Mouse (Mus musculus): ENCODE data around the gene Itgb3. TPM values are rescaled to one million over a fixed set of nuclear protein-coding genes. Genes with fewer than 3 reads are reported as not detected.

Itgb3 gene
- polyA plus RNA-seq, 1 experiment: 25.0 TPM

- Histone ChIP-seq H3K79me2 (ENCODE audit: control insufficient read depth, insufficient read depth) (no peaks in the 10 kb centered on the region), H3K27me3 (ENCODE audit: control insufficient read depth, insufficient read depth, insufficient read length) (no peaks in the 10 kb centered on the region), H3K36me3 (ENCODE audit: control insufficient read depth, insufficient read depth) (peaks cover 12% of the 10 kb centered on the region), H3ac (ENCODE audit: control insufficient read depth, insufficient read length) (no peak overlapping the region), H3K4me3 (no peak overlapping the region), H3K4me2 (ENCODE audit: low read depth) (no peak overlapping the region)
- TF ChIP-seq POLR2AphosphoS2 (IDR thresholded peaks at IDR 0.05; ENCODE audit: insufficient read length, low read depth) (no peak), MAX (IDR thresholded peaks at IDR 0.05; ENCODE audit: low read depth) (no peak), MYOG (IDR thresholded peaks at IDR 0.05; ENCODE audit: control insufficient read depth in 1 of 3, insufficient read depth in 1 of 3, insufficient read length in 2 of 3, low read depth in 2 of 3) (no peak), TCF3 (IDR thresholded peaks at IDR 0.05; ENCODE audit: insufficient read length, low read depth) (no peak), SRF (IDR thresholded peaks at IDR 0.05; ENCODE audit: control insufficient read depth, insufficient read length, low read depth) (no peak), REST (IDR thresholded peaks at IDR 0.05; ENCODE audit: insufficient read depth, insufficient read length) (no peak), POLR2A (IDR thresholded peaks at IDR 0.05; ENCODE audit: insufficient read length, low read depth) (no peak), USF1 (IDR thresholded peaks at IDR 0.05; ENCODE audit: low read depth) (no peak)
Observed at GRCm38 (mm10) chr11:104661531-104662205, 53.9 kb downstream of the Itgb3 start.

GRCm38 (mm10) chr11:104662573-104662972 is 54.8 kb downstream of the Itgb3 start:
- H3K79me2 ChIP-seq (ENCODE audit: control insufficient read depth, insufficient read depth): no peaks in the 10 kb centered on the region
- no peak overlapping the region for H3K4me3 ChIP-seq
- peaks cover 12% of the 10 kb centered on the region for H3K36me3 ChIP-seq (ENCODE audit: control insufficient read depth, insufficient read depth)
- no peaks in the 10 kb centered on the region for H3K27me3 ChIP-seq (ENCODE audit: control insufficient read depth, insufficient read depth, insufficient read length)
- H3ac ChIP-seq (ENCODE audit: control insufficient read depth, insufficient read length): no peak overlapping the region
- TF ChIP-seq POLR2AphosphoS2 (IDR thresholded peaks at IDR 0.05; ENCODE audit: insufficient read length, low read depth) (no peak), POLR2A (IDR thresholded peaks at IDR 0.05; ENCODE audit: insufficient read length, low read depth) (no peak), USF1 (IDR thresholded peaks at IDR 0.05; ENCODE audit: low read depth) (no peak), MYOG (IDR thresholded peaks at IDR 0.05; ENCODE audit: control insufficient read depth in 1 of 3, insufficient read depth in 1 of 3, insufficient read length in 2 of 3, low read depth in 2 of 3) (no peak), REST (IDR thresholded peaks at IDR 0.05; ENCODE audit: insufficient read depth, insufficient read length) (no peak), SRF (IDR thresholded peaks at IDR 0.05; ENCODE audit: control insufficient read depth, insufficient read length, low read depth) (no peak), E2F4 (IDR thresholded peaks at IDR 0.05; ENCODE audit: insufficient read depth) (no peak), TCF3 (IDR thresholded peaks at IDR 0.05; ENCODE audit: insufficient read length, low read depth) (no peak), CEBPB (IDR thresholded peaks at IDR 0.05; ENCODE audit: insufficient read depth, poor library complexity, severe bottlenecking) (no peak), MYOD1 (IDR thresholded peaks at IDR 0.05; ENCODE audit: control insufficient read depth in 1 of 3, insufficient read length in 2 of 3, low read depth in 2 of 3) (no peak), MAX (IDR thresholded peaks at IDR 0.05; ENCODE audit: low read depth) (no peak), TCF12 (IDR thresholded peaks at IDR 0.05; ENCODE audit: insufficient read depth, poor library complexity, severe bottlenecking) (no peak)
- no peak overlapping the region for H3K4me2 ChIP-seq (ENCODE audit: low read depth)

- no peaks in the 10 kb centered on the region for H3K27me3 ChIP-seq (ENCODE audit: control insufficient read depth, insufficient read depth, insufficient read length)
- TF ChIP-seq SRF (IDR thresholded peaks at IDR 0.05; ENCODE audit: control insufficient read depth, insufficient read length, low read depth): no peak
- peak in 1 of 3 experiments; percentile 15 for TF ChIP-seq MYOD1 (IDR thresholded peaks at IDR 0.05; ENCODE audit: control insufficient read depth in 1 of 3, insufficient read length in 2 of 3, low read depth in 2 of 3)
- no peak overlapping the region for H3ac ChIP-seq (ENCODE audit: control insufficient read depth, insufficient read length)
- H3K36me3 ChIP-seq (ENCODE audit: control insufficient read depth, insufficient read depth): peaks cover 12% of the 10 kb centered on the region
- no peak overlapping the region for H3K4me2 ChIP-seq (ENCODE audit: low read depth)
- H3K4me3 ChIP-seq: no peak overlapping the region
- H3K79me2 ChIP-seq (ENCODE audit: control insufficient read depth, insufficient read depth): no peaks in the 10 kb centered on the region
Observed at GRCm38 (mm10) chr11:104663241-104663877, 55.6 kb downstream of the Itgb3 start.

- H3K4me2 ChIP-seq (ENCODE audit: low read depth): no peak overlapping the region
- TF ChIP-seq POLR2A (IDR thresholded peaks at IDR 0.05; ENCODE audit: insufficient read length, low read depth) (no peak), MAX (IDR thresholded peaks at IDR 0.05; ENCODE audit: low read depth) (no peak), TCF3 (IDR thresholded peaks at IDR 0.05; ENCODE audit: insufficient read length, low read depth) (no peak), USF1 (IDR thresholded peaks at IDR 0.05; ENCODE audit: low read depth) (no peak), REST (IDR thresholded peaks at IDR 0.05; ENCODE audit: insufficient read depth, insufficient read length) (no peak), CEBPB (IDR thresholded peaks at IDR 0.05; ENCODE audit: insufficient read depth, poor library complexity, severe bottlenecking) (no peak), E2F4 (IDR thresholded peaks at IDR 0.05; ENCODE audit: insufficient read depth) (no peak), TCF12 (IDR thresholded peaks at IDR 0.05; ENCODE audit: insufficient read depth, poor library complexity, severe bottlenecking) (no peak), POLR2AphosphoS2 (IDR thresholded peaks at IDR 0.05; ENCODE audit: insufficient read length, low read depth) (no peak), MYOD1 (IDR thresholded peaks at IDR 0.05; ENCODE audit: control insufficient read depth in 1 of 3, insufficient read length in 2 of 3, low read depth in 2 of 3) (no peak), MYOG (IDR thresholded peaks at IDR 0.05; ENCODE audit: control insufficient read depth in 1 of 3, insufficient read depth in 1 of 3, insufficient read length in 2 of 3, low read depth in 2 of 3) (no peak), SRF (IDR thresholded peaks at IDR 0.05; ENCODE audit: control insufficient read depth, insufficient read length, low read depth) (no peak)
- H3ac ChIP-seq (ENCODE audit: control insufficient read depth, insufficient read length): no peak overlapping the region
- H3K27me3 ChIP-seq (ENCODE audit: control insufficient read depth, insufficient read depth, insufficient read length): no peaks in the 10 kb centered on the region
- H3K36me3 ChIP-seq (ENCODE audit: control insufficient read depth, insufficient read depth): peaks cover 13% of the 10 kb centered on the region
- H3K79me2 ChIP-seq (ENCODE audit: control insufficient read depth, insufficient read depth): no peaks in the 10 kb centered on the region
- H3K4me3 ChIP-seq: no peak overlapping the region
Observed at GRCm38 (mm10) chr11:104663878-104664261, 56.1 kb downstream of the Itgb3 start.

- Histone ChIP-seq H3ac (ENCODE audit: control insufficient read depth, insufficient read length) (no peak overlapping the region), H3K27me3 (ENCODE audit: control insufficient read depth, insufficient read depth, insufficient read length) (no peaks in the 10 kb centered on the region), H3K4me2 (ENCODE audit: low read depth) (no peak overlapping the region), H3K36me3 (ENCODE audit: control insufficient read depth, insufficient read depth) (peaks cover 16% of the 10 kb centered on the region), H3K4me3 (no peak overlapping the region), H3K79me2 (ENCODE audit: control insufficient read depth, insufficient read depth) (no peaks in the 10 kb centered on the region)
- TF ChIP-seq E2F4 (IDR thresholded peaks at IDR 0.05; ENCODE audit: insufficient read depth) (no peak), CEBPB (IDR thresholded peaks at IDR 0.05; ENCODE audit: insufficient read depth, poor library complexity, severe bottlenecking) (no peak), SRF (IDR thresholded peaks at IDR 0.05; ENCODE audit: control insufficient read depth, insufficient read length, low read depth) (no peak), TCF3 (IDR thresholded peaks at IDR 0.05; ENCODE audit: insufficient read length, low read depth) (no peak), USF1 (IDR thresholded peaks at IDR 0.05; ENCODE audit: low read depth) (no peak), MYOG (IDR thresholded peaks at IDR 0.05; ENCODE audit: control insufficient read depth in 1 of 3, insufficient read depth in 1 of 3, insufficient read length in 2 of 3, low read depth in 2 of 3) (no peak), TCF12 (IDR thresholded peaks at IDR 0.05; ENCODE audit: insufficient read depth, poor library complexity, severe bottlenecking) (no peak), REST (IDR thresholded peaks at IDR 0.05; ENCODE audit: insufficient read depth, insufficient read length) (no peak), POLR2AphosphoS2 (IDR thresholded peaks at IDR 0.05; ENCODE audit: insufficient read length, low read depth) (no peak), MAX (IDR thresholded peaks at IDR 0.05; ENCODE audit: low read depth) (no peak)
Observed at GRCm38 (mm10) chr11:104664441-104664840, 56.6 kb downstream of the Itgb3 start.
